Mouse (Mus musculus): ENCODE measurements around the gene Ano10. TPM values are rescaled to one million over a fixed set of nuclear protein-coding genes. Genes with fewer than 3 reads are reported as not detected.

The Ano10 gene
- polyA plus RNA-seq, 1 experiment from 2014 or later = 16.3 TPM

DNA sequence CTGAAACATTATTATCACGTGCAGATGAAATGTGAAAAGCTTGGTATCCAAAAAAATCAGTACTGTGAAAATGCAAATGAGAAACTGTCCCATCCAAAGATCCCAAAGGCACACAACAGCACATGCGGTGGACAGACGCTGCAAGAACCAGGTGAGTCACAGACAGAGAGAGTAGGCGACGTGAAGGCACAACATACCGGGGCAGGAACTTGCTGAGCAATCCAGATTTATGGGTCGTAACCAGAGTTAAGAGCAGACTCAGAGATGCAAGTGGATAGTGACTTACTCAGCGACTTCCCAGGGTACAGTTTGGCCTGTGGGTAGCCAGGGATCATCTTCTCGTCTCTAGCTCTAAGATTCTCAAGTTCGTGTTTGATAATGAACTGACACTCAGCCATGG is 23.3 kb downstream of the Ano10 start:
- no peak overlapping the region for H3K9ac ChIP-seq (ENCODE audit: low read depth, low read length)
- H3K4me2 ChIP-seq (ENCODE audit: low read depth, low read length) = no peak overlapping the region
- ATAC-seq (ENCODE audit: low read depth) = no peak
- H3K36me3 ChIP-seq (ENCODE audit: control insufficient read depth, insufficient read depth) = no peaks in the 10 kb centered on the region; the same call in 1 of the 2 replicates
- no peaks in the 10 kb centered on the region for H3K27me3 ChIP-seq (ENCODE audit: control insufficient read depth, insufficient read depth, low read depth, low read length)
- H3K4me3 ChIP-seq (ENCODE audit: low read depth, low read length) = no peak overlapping the region
- WGBS (ENCODE audit: insufficient replicate concordance) = 71% methylated on average over 10 of the region's 10 CpGs
- no peak overlapping the region for H3K27ac ChIP-seq (ENCODE audit: low read length)
- H3K4me1 ChIP-seq (ENCODE audit: control insufficient read depth, low read depth, low read length) = no peaks in the 10 kb centered on the region
- H3K9me3 ChIP-seq (replicated peaks; ENCODE audit: control insufficient read depth, low read length) = no peaks in the 10 kb centered on the region

- H3K9ac ChIP-seq (ENCODE audit: low read depth, low read length) = no peak overlapping the region
- ATAC-seq (ENCODE audit: low read depth) = no peak
- no peak overlapping the region for H3K4me3 ChIP-seq (ENCODE audit: low read depth, low read length)
- no peaks in the 10 kb centered on the region for H3K4me1 ChIP-seq (ENCODE audit: control insufficient read depth, low read depth, low read length)
- H3K9me3 ChIP-seq (replicated peaks; ENCODE audit: control insufficient read depth, low read length) = no peaks in the 10 kb centered on the region
- no peaks in the 10 kb centered on the region; the same call in 1 of the 2 replicates for H3K36me3 ChIP-seq (ENCODE audit: control insufficient read depth, insufficient read depth)
- 49% methylated on average over 3 of the region's 3 CpGs for WGBS (ENCODE audit: insufficient replicate concordance)
- H3K4me2 ChIP-seq (ENCODE audit: low read depth, low read length) = no peak overlapping the region
- no peak overlapping the region for H3K27ac ChIP-seq (ENCODE audit: low read length)
- H3K27me3 ChIP-seq (ENCODE audit: control insufficient read depth, insufficient read depth, low read depth, low read length) = no peaks in the 10 kb centered on the region
These were observed 24.8 kb downstream of the Ano10 start for GRCm38 (mm10) chr9:122269256-122270041.

DNA sequence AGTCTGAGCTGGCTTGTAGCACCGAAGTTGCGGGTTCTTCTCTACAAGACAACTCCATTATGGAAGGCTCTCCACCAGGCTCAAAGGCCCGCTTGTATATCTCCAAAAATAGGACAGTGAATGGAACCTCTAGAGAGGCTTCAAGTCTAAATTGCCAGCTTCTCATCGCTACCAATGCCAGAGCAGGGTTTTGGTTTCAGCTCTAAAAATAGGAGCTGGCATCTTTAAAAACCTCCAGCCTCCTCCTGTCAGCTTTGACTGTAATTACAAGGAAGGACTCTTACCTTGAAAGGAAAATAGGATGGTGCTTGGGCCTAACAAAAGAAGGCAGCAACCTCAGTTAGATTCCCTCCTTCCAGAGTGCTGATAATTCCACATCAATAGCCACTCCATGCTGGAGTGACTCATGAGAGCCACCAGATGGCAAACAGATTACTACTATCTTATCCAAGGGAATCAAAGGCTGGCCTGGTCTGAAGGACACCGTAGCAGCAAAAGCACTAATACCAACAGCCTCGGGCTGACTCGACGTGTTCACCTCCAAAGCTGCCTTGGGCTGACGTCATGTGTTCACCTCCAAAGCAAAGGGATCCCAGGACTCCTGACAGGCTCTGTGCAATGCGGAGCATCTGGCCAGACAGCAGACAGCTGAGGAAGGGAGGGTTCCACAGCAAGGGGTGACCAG is 28.6 kb downstream of the Ano10 start:
- no peaks in the 10 kb centered on the region; the same call in 1 of the 2 replicates for H3K36me3 ChIP-seq (ENCODE audit: control insufficient read depth, insufficient read depth)
- H3K27ac ChIP-seq (ENCODE audit: low read length) = no peak overlapping the region
- no peak overlapping the region for H3K9ac ChIP-seq (ENCODE audit: low read depth, low read length)
- WGBS (ENCODE audit: insufficient replicate concordance) = 66% methylated on average over 10 of the region's 10 CpGs
- H3K4me1 ChIP-seq (ENCODE audit: control insufficient read depth, low read depth, low read length) = no peaks in the 10 kb centered on the region
- H3K27me3 ChIP-seq (ENCODE audit: control insufficient read depth, insufficient read depth, low read depth, low read length) = no peaks in the 10 kb centered on the region
- H3K4me3 ChIP-seq (ENCODE audit: low read depth, low read length) = no peak overlapping the region
- no peak overlapping the region for H3K4me2 ChIP-seq (ENCODE audit: low read depth, low read length)
- H3K9me3 ChIP-seq (replicated peaks; ENCODE audit: control insufficient read depth, low read length) = no peaks in the 10 kb centered on the region
- no peak for ATAC-seq (ENCODE audit: low read depth)

GRCm38 (mm10) chr9:122263140-122263539 is 31.1 kb downstream of the Ano10 start:
- H3K4me3 ChIP-seq (ENCODE audit: low read depth, low read length) = no peak overlapping the region
- no peak overlapping the region for H3K4me2 ChIP-seq (ENCODE audit: low read depth, low read length)
- no peaks in the 10 kb centered on the region for H3K9me3 ChIP-seq (replicated peaks; ENCODE audit: control insufficient read depth, low read length)
- ATAC-seq (ENCODE audit: low read depth) = no peak
- no peak overlapping the region for H3K27ac ChIP-seq (ENCODE audit: low read length)
- H3K4me1 ChIP-seq (ENCODE audit: control insufficient read depth, low read depth, low read length) = no peaks in the 10 kb centered on the region
- no peak overlapping the region for H3K9ac ChIP-seq (ENCODE audit: low read depth, low read length)
- no peaks in the 10 kb centered on the region for H3K27me3 ChIP-seq (ENCODE audit: control insufficient read depth, insufficient read depth, low read depth, low read length)
- H3K36me3 ChIP-seq (ENCODE audit: control insufficient read depth, insufficient read depth) = no peaks in the 10 kb centered on the region; the same call in 1 of the 2 replicates

GRCm38 (mm10) chr9:122254386-122254785 is 39.8 kb downstream of the Ano10 start:
- no peak overlapping the region for H3K27ac ChIP-seq (ENCODE audit: low read length)
- no peaks in the 10 kb centered on the region for H3K9me3 ChIP-seq (replicated peaks; ENCODE audit: control insufficient read depth, low read length)
- WGBS (ENCODE audit: insufficient replicate concordance) = 60% methylated on average over 3 of the region's 3 CpGs
- no peaks in the 10 kb centered on the region for H3K4me1 ChIP-seq (ENCODE audit: control insufficient read depth, low read depth, low read length)
- no peaks in the 10 kb centered on the region for H3K27me3 ChIP-seq (ENCODE audit: control insufficient read depth, insufficient read depth, low read depth, low read length)
- no peaks in the 10 kb centered on the region for H3K36me3 ChIP-seq (ENCODE audit: control insufficient read depth, insufficient read depth)
- no peak overlapping the region for H3K4me3 ChIP-seq (ENCODE audit: low read depth, low read length)
- H3K9ac ChIP-seq (ENCODE audit: low read depth, low read length) = no peak overlapping the region
- no peak overlapping the region for H3K4me2 ChIP-seq (ENCODE audit: low read depth, low read length)
- no peak for ATAC-seq (ENCODE audit: low read depth)

GRCm38 (mm10) chr9:122252113-122252512 is 42.1 kb downstream of the Ano10 start:
- 61% methylated on average over 1 of the region's 1 CpGs for whole genome bisulfite sequencing (ENCODE audit: insufficient replicate concordance)
- no peak overlapping the region for H3K27ac ChIP-seq (ENCODE audit: low read length)
- no peaks in the 10 kb centered on the region for H3K27me3 ChIP-seq (ENCODE audit: control insufficient read depth, insufficient read depth, low read depth, low read length)
- H3K9ac ChIP-seq (ENCODE audit: low read depth, low read length) = no peak overlapping the region
- H3K4me2 ChIP-seq (ENCODE audit: low read depth, low read length) = no peak overlapping the region
- no peaks in the 10 kb centered on the region for H3K36me3 ChIP-seq (ENCODE audit: control insufficient read depth, insufficient read depth)
- H3K9me3 ChIP-seq (replicated peaks; ENCODE audit: control insufficient read depth, low read length) = no peaks in the 10 kb centered on the region
- no peak overlapping the region for H3K4me3 ChIP-seq (ENCODE audit: low read depth, low read length)
- ATAC-seq (ENCODE audit: low read depth) = no peak
- no peaks in the 10 kb centered on the region for H3K4me1 ChIP-seq (ENCODE audit: control insufficient read depth, low read depth, low read length)

DNA sequence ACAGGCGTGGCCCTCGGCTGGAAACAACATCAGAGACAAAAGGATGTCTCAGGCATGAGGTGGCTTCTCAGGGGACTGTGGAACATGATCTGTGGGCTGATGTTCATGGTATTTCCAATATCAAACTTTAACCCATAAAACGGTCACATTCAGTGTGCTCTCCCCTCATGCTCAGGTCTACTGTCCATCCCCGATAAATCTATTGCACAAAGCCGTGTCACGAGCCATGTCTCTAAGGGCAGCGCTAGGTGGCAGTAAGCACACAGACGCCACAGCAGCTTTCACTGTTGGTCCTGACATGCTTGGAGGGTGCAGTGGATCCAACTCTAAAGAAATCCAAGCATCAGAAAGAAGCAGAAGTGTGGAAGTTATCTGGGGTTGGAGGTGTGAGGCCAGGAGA is 46.1 kb downstream of the Ano10 start:
- Histone ChIP-seq H3K27ac (ENCODE audit: low read length) (no peak overlapping the region), H3K36me3 (ENCODE audit: control insufficient read depth, insufficient read depth) (no peaks in the 10 kb centered on the region), H3K4me2 (ENCODE audit: low read depth, low read length) (no peak overlapping the region), H3K4me3 (ENCODE audit: low read depth, low read length) (no peak overlapping the region), H3K27me3 (ENCODE audit: control insufficient read depth, insufficient read depth, low read depth, low read length) (no peaks in the 10 kb centered on the region), H3K9ac (ENCODE audit: low read depth, low read length) (no peak overlapping the region), H3K4me1 (ENCODE audit: control insufficient read depth, low read depth, low read length) (no peaks in the 10 kb centered on the region), H3K9me3 (replicated peaks; ENCODE audit: control insufficient read depth, low read length) (no peaks in the 10 kb centered on the region)
- 35% methylated on average over 8 of the region's 8 CpGs for WGBS (ENCODE audit: insufficient replicate concordance)
- peak; percentile 47; the same call in 1 of the 2 replicates for ATAC-seq (ENCODE audit: low read depth)

DNA sequence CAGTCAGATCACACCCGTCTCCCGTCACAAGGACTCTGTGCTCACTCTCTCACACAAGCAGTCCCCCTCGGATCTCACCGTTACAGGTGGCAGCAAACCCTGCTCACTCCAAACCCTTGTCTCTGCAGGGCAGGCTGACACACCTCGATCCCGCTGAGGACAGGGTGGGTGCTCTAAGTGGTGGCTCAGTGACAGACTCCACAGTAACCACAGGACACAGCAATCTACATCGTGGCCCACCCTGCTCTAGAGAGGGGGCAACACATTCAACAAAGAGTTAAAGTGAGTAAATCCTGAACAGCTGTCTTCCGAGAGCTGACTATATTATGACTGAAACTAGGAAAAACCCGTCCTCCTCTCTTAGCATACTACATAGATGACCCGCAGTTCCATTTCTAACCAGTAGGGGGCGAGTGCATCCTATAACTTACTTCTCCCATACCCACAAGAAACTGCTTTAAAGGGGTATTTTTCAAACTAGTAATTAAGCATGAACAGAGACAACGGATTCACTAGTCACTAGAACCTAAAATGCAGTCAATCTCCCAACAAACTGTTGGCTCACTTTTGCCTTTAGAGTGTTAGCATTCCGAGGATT is 46.7 kb downstream of the Ano10 start:
- no peaks in the 10 kb centered on the region for H3K9me3 ChIP-seq (replicated peaks; ENCODE audit: control insufficient read depth, low read length)
- no peaks in the 10 kb centered on the region for H3K27me3 ChIP-seq (ENCODE audit: control insufficient read depth, insufficient read depth, low read depth, low read length)
- H3K4me1 ChIP-seq (ENCODE audit: control insufficient read depth, low read depth, low read length) = no peaks in the 10 kb centered on the region
- H3K9ac ChIP-seq (ENCODE audit: low read depth, low read length) = no peak overlapping the region
- no peak overlapping the region for H3K27ac ChIP-seq (ENCODE audit: low read length)
- 35% methylated on average over 13 of the region's 13 CpGs for WGBS (ENCODE audit: insufficient replicate concordance)
- 0 out of 2 replicates have a peak, but pooled peaks have one; percentile 32 for ATAC-seq (ENCODE audit: low read depth)
- no peaks in the 10 kb centered on the region for H3K36me3 ChIP-seq (ENCODE audit: control insufficient read depth, insufficient read depth)
- no peak overlapping the region for H3K4me3 ChIP-seq (ENCODE audit: low read depth, low read length)
- H3K4me2 ChIP-seq (ENCODE audit: low read depth, low read length) = no peak overlapping the region

- Histone ChIP-seq H3K4me2 (ENCODE audit: low read depth, low read length) (no peak overlapping the region), H3K27me3 (ENCODE audit: control insufficient read depth, insufficient read depth, low read depth, low read length) (no peaks in the 10 kb centered on the region), H3K4me1 (ENCODE audit: control insufficient read depth, low read depth, low read length) (no peaks in the 10 kb centered on the region), H3K27ac (ENCODE audit: low read length) (no peak overlapping the region), H3K9ac (ENCODE audit: low read depth, low read length) (no peak overlapping the region), H3K9me3 (replicated peaks; ENCODE audit: control insufficient read depth, low read length) (no peaks in the 10 kb centered on the region), H3K4me3 (ENCODE audit: low read depth, low read length) (no peak overlapping the region), H3K36me3 (ENCODE audit: control insufficient read depth, insufficient read depth) (no peaks in the 10 kb centered on the region)
- WGBS (ENCODE audit: insufficient replicate concordance) = 63% methylated on average over 8 of the region's 8 CpGs
- no peak for ATAC-seq (ENCODE audit: low read depth)
These were observed 48.3 kb downstream of the Ano10 start for GRCm38 (mm10) chr9:122245879-122246278.

Data from liver, embryonic 16.5 days (tissue).